Mouse (Mus musculus) olfactory bulb, adult 2 months (tissue): Measurements from ENCODE around the gene Cops7b.

ENCODE experiments used
- CTCF ChIP-seq: fragments of 200-500 bp; IDR thresholded peaks from 2 replicates; pipeline ENCODE4 v1.5.1; 2012; ENCODE audit warnings: low read depth, mild to moderate bottlenecking, low read length, moderate library complexity; ENCODE audit not compliant: insufficient read depth
- POLR2A ChIP-seq: fragments of 200-500 bp; IDR thresholded peaks from 2 replicates; pipeline ENCODE4 v1.6.1; 2012; ENCODE audit warnings: mild to moderate bottlenecking, low read depth, low read length, moderate library complexity; ENCODE audit not compliant: insufficient read depth

DNA sequence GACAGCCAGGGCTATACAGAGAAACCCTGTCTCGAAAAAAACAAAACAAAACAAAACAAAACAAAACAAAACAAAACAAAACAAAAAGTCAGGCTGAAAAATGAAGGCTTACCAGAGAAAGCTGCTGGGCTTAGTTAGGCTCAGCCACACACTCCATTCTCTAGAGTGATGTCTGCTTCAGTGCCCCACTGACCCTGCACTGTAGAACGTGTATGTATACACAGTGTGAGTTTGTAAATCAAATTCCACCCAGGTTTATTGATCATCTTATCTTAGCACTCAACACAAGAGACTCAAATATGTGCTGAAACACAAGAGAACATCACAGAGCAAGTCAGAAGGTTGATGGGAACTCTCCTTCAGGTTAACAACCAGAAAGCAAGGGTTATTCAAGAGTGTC lies 14.3 kb upstream of the Cops7b start:
- TF ChIP-seq CTCF (no peak), POLR2A (no peak)
